Mouse (Mus musculus): ENCODE data around the gene Wdfy2. TPM values are rescaled to one million over a fixed set of nuclear protein-coding genes. Genes with fewer than 3 reads are reported as not detected.
"Not testable (repeated sequence)": the region's sequence is repeated elsewhere in the genome, so short reads cannot be mapped to it uniquely, and the experiment has no call there.

Gene Wdfy2
- total RNA-seq, 4 experiments from 2014 or later, result 5.8 to 7.2 (median 6.1) TPM

DNA sequence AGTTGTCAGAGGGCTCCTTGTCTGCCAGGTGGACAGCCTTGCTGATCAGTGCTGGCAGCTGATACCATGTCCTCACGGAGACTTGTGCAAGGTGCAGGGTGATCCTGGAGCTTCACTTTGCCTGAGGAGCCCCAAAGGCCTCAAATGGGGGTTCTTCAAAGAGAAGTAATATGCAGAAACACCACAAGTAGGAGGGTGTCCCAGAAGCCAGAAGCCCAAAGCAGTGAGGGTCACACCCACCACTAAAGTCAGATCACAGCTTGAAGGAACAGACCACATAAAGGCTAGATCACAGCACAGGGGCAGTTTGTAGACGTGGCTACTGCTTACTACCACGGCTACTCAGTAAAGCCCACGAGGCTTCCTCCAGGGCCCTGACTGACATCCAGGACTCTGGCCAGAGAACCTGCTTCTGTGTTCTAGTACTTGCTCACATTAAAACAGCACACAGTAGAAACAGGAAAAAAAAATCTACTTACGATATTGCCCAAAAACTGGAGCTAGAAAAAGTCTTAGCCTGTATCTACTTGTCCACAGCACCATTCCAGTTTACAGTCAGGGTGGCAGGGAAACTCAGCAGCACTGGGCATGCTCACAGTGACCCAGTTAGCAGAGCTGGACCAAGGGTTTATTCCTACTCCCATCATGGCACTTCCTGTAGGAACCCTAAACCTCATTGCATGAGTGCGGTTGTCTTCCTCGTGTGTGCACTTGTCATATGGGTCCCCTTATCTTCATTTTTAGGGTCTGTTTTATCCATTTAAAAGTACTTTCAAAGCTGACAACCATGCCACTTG lies 41.4 kb downstream of the Wdfy2 start:
- no peak for DNase-seq (ENCODE audit: low spot score)

- DNase-seq (ENCODE audit: low spot score), result peak; percentile 85
Observed at GRCm38 (mm10) chr14:62879497-62879896, 42.0 kb downstream of the Wdfy2 start.

DNA sequence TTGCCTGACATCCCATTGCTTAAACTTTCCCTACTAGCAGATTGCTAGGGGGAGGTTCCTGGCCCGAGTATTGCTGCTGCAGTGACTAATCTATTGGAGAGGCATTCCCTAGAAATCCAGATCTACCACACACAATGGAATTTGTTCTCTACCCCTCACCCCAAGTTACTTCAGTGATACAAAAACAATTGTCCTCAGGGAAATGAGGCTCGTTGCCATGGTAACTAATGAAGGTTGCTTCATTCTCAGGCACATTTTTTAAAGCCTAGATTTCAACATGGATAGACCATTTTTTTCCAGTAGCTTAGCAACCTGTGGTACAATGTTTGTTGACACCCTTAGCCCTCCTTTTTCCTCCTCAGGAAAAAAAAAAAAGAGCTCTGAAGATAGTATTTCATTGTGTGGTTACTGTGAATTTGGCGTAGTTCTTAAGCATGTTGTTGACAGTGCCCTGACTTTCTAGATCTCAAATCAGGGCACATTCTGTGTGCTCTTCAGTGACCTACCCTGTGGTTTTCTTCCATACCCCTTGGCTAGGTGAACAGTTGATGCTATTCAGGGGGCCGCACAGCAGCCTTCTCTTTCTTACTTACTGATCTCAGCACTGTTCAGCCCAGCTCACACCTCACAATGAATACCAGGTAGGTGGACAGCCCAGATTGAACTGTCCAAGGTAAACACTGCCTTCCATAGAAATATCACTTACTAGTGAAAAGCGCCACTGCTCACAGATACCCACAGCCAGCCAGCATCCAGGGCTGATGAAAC lies 42.8 kb downstream of the Wdfy2 start:
- DNase-seq (ENCODE audit: low spot score), result peak; percentile 72

- no peak for DNase-seq (ENCODE audit: low spot score)
Observed at GRCm38 (mm10) chr14:62882061-62882614, 44.7 kb downstream of the Wdfy2 start.

- DNase-seq (ENCODE audit: low spot score), result no peak
Observed at GRCm38 (mm10) chr14:62883551-62883950, 46.1 kb downstream of the Wdfy2 start.

DNA sequence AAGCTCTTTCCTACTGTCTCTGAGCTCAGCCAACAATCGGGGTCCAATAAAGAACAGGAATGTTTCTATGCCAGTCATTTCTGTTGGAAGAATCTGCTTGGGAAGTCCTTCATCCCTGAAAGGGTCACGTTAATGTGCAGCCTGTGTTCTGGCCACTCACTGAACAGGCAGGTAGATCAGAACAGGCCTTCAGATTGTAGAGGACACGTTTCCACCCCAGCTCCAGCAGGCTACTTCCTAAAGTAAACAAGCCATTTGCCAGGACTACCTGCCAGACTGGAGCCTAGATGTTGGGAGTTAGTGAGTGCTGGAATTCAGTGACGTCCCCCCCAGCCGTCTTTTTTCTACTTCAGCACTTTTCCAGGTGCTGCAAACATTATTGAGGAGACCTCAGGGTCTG lies 46.7 kb downstream of the Wdfy2 start:
- DNase-seq (ENCODE audit: low spot score), result no peak

GRCm38 (mm10) chr14:62884639-62885038 lies 47.2 kb downstream of the Wdfy2 start:
- DNase-seq (ENCODE audit: low spot score), result no peak

- DNase-seq (ENCODE audit: low spot score), result no peak
Observed at GRCm38 (mm10) chr14:62885146-62885545, 47.7 kb downstream of the Wdfy2 start.

DNA sequence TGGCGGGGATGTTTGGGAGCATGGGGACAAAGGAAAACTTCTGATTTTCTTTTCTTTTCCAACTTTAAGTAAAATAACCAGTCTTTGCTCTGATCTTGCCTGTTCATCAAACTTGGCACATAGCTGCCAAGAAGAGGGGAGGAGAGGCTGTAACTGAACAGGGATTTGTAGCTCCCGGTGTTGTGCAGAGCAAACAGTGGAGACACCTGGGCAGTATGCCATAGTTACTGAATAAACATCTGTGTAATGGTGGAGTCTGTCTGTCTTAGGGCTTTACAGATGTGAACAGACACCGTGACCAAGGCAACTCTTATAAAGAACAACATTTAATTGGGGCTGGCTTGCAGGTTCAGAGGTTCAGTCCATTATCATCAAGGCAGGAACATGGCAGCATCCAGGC lies 53.9 kb downstream of the Wdfy2 start:
- no peak for DNase-seq (ENCODE audit: low spot score)

GRCm38 (mm10) chr14:62892771-62893641 lies 55.5 kb downstream of the Wdfy2 start:
- DNase-seq (ENCODE audit: low spot score), result no peak

DNA sequence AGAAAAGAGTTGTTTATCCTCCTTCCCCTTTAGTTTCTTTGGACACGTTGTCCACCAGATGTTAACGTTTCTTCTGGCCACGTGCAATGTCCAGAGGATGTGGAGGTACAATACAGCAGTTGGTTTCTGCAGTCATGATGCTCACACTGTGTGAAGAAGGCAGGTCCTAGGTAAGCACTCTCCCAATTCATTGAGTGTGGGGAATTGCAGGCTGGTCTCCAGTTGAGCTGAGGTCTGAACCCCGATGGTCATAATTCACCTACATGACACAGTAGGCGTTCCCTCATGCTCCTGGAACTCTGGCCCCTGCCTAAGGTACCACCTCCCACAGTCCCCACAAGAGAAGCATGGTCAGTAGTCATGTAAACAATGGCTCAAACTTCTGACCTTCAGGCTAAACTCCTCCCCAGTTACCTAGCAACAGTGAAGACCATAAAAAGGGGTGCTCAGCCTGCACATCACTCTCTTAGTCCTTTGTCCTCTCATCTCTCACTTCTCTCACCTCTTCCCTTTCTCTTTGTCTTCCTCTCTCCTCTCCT lies 56.2 kb downstream of the Wdfy2 start:
- not testable (repeated sequence) for DNase-seq (ENCODE audit: low spot score)

- no peak for DNase-seq (ENCODE audit: low spot score)
Observed at GRCm38 (mm10) chr14:62894924-62895840, 57.7 kb downstream of the Wdfy2 start.

DNA sequence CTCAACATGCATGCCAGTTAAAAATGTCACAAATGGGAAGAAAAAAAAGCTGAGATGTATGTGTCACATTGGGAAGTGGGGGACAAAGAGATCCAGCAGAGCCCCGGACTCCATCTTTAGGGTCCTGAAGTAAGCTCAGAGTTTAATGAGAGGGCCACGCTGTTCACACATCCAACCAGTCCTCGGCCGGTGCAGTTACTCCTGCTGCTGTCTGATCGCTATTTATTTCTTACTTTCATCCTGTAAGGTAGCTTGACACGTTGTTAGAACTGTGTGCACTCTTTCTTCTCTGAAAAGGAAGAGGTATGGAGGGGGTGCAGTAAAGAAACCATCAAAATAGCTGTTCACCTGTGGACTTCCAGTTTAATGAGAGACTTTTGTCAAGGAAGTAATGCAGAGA lies 60.6 kb downstream of the Wdfy2 start:
- no peak for DNase-seq (ENCODE audit: low spot score)

DNA sequence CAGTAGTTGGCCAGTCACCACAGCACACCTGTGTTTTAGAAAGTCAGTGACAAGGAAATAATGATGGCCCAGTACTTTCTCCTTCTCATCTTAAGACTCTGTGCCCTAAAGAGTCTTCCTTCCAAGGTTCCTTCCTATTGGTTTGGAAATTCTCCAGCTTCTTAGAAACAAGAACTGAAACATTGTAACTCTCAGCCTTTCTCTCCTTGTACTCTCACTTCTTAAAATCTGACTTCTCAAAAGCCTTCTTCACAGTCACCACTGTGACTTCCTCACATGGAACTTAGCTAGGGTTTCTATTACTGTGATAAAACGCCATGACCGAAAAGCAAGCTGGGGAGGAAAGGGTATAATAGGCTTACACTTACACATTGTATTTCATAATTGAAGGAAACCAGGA lies 70.4 kb downstream of the Wdfy2 start:
- DNase-seq (ENCODE audit: low spot score), result no peak

- DNase-seq (ENCODE audit: low spot score), result no peak
Observed at GRCm38 (mm10) chr14:62908550-62908949, 71.1 kb downstream of the Wdfy2 start.

DNA sequence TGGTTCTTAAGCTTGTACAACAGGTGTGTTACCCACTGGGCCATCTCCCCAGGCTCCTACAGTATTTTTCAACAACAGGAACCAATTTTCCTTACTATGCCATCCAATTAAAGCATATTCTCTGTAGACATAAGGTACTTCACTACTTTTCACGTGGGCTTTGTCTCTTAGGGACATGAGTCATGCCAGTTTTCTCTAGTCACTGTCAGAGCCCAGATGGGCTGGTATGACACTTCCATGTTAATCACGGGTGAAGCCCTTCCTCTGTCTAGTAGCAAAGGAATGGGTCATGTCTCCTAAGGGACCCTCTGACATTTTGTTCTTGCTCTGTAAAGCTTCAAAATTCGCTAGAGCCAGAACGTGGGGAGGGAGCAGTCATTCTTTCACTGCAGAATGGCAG lies 73.4 kb downstream of the Wdfy2 start:
- no peak for DNase-seq (ENCODE audit: low spot score)

- no peak for DNase-seq (ENCODE audit: low spot score)
Observed at GRCm38 (mm10) chr14:62915146-62915685, 77.7 kb downstream of the Wdfy2 start.

DNA sequence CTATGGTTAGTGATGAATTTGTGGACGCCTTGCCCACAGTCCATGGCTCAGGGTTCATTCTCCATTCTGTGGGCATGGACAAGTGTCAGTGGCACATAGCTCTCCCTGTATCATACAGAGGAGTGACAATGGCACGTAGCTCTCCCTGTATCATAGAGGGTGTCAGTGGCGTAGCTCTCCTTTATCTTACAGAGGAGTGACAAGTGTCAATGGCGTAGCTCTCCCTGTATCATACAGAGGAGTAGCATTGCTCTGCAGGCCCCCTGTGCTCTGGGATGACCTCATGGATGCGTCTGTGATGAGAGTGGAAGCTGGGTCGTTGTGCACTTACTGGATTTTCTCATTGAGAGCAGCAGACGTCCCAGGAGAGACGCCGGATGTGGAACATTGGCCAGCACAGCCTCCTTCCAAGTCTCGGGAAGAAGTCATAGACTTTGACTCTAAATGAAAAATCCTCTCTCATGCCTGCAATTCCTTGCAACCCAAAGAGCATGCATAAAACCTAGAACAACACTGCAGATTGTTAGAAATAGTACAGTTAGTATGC lies 79.1 kb downstream of the Wdfy2 start:
- DNase-seq (ENCODE audit: low spot score), result peak; percentile 17

DNA sequence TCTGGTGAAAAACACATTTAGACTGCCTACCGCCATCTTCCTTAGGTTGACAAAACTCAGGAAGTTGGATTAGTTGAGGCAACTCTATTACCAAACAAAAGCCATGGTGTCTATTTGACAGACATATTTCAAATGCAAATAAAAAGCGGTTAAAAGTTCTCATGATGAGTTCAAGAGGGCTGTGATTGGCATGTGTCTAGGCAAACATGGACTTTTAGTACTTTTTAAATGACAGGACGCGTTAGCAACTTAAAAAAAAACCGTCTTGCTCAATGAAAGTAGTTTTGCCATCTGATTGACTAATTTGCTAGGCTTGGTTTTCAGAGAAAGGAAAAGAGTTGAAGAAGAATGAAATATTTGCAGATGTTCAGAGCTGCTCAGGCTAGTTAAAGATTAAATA lies 83.9 kb downstream of the Wdfy2 start:
- no peak for DNase-seq (ENCODE audit: low spot score)

DNA sequence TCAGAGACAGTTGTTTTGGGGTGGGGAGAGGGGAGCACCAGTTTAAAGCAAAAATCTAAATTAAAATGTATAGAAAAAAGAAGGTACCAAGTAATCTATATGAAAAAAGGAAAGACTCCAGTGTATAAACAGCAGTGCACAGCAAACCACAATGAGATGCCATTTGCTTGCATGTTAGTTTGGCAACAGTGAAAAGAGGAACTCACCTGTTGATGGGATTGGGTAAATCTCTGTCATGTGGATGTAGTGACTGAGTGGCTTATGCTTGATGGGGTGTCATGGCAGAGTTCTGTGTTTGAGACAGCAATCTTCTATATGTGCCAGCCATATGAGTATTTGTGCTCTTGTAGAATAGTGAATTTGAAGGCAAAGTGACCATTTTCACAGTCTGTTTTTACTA lies 85.2 kb downstream of the Wdfy2 start:
- no peak for DNase-seq (ENCODE audit: low spot score)
